Mouse (Mus musculus) bone marrow macrophage, adult 2 months (primary cell): ENCODE measurements around the gene Timp4.

ENCODE experiments used
- CTCF ChIP-seq: IDR thresholded peaks from 2 replicates; pipeline ENCODE4 v1.5.1; 2012; ENCODE audit warnings: low read depth, mild to moderate bottlenecking, low read length, moderate library complexity
- POLR2A ChIP-seq: IDR thresholded peaks from 2 replicates; pipeline ENCODE4 v1.6.1; 2012; ENCODE audit warnings: mild to moderate bottlenecking, low read depth, low read length, borderline replicate concordance

DNA sequence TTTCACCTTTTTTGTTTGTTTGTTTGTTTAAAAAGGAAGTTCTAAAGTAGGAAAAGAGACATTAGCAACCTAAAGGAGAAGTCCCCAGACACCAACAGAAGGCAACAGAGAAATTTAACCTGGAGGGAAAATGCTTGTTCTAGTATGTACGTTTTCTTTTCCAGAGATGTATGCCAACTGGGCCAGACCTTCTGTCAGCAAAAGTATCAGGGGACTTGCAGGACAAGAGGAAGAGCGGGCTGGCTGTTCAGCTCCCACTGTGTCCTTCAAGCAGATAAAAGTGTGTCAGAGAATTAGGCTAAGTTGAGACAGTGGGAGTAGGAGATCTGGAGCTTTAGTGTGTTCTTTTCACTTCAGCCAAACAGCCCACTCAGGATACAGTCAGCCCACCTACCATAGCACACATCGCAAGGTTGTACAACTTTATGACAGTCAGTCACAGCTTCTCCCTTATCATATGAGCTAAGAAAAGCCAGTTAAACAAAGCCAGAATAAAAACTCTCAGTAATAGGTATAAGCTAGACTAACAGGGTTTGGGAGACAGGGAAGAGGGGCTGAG is 6.4 kb downstream of the Timp4 start:
- TF ChIP-seq CTCF (no peak), POLR2A (no peak)
